Mouse (Mus musculus) heart, adult 2 months (tissue): ENCODE data around the gene Ccdc169. TPM values are rescaled to one million over a fixed set of nuclear protein-coding genes. Genes with fewer than 3 reads are reported as not detected.
"Not testable (repeated sequence)": the region's sequence is repeated elsewhere in the genome, so short reads cannot be mapped to it uniquely, and the experiment has no call there.

Experiments
- DNase-seq, 2 experiments: peaks; one replicate each; pipeline ENCODE4 v3.0.0; 2021
- H3K27ac ChIP-seq: fragments of 200-600 bp; 2 replicates; pipeline ENCODE4 v1.8.1; 2022
- H3K27me3 ChIP-seq: fragments of 200-500 bp; 2 replicates; pipeline ENCODE4 v1.6.1; 2012; ENCODE audit warnings: mild to moderate bottlenecking, low read length, inconsistent platforms, mixed read lengths; ENCODE audit not compliant: control insufficient read depth, insufficient read depth
- H3K36me3 ChIP-seq: fragments of 200-500 bp; 2 replicates; pipeline ENCODE4 v1.6.1; 2012; ENCODE audit warnings: low read length, inconsistent platforms; ENCODE audit not compliant: control insufficient read depth, insufficient read depth
- H3K4me1 ChIP-seq: fragments of 200-500 bp; 2 replicates; pipeline ENCODE4 v1.6.1; 2011; ENCODE audit warnings: low read length; ENCODE audit not compliant: control insufficient read depth, insufficient read depth
- H3K4me3 ChIP-seq: fragments of 200-600 bp; 2 replicates; pipeline ENCODE4 v1.8.1; 2022
- H3K79me2 ChIP-seq: fragments of 200-500 bp; replicated peaks from 2 replicates; pipeline ENCODE4 v1.6.1; 2012; ENCODE audit warnings: mild to moderate bottlenecking, inconsistent platforms, low read length, moderate library complexity, mixed read lengths; ENCODE audit not compliant: control insufficient read depth, insufficient read depth
- H3K9ac ChIP-seq: fragments of 200-500 bp; 2 replicates; pipeline ENCODE4 v1.6.1; 2012; ENCODE audit warnings: low read depth, mild to moderate bottlenecking, control low read depth, inconsistent platforms, low read length, mixed read lengths
- CTCF ChIP-seq: fragments of 200-600 bp; IDR thresholded peaks from 2 replicates; pipeline ENCODE4 v1.8.1; 2022; ENCODE audit warnings: antibody characterized with exemption, mild to moderate bottlenecking, moderate library complexity
- EP300 ChIP-seq: fragments of 200-500 bp; IDR thresholded peaks from 2 replicates; pipeline ENCODE4 v1.6.1; 2011; ENCODE audit warnings: low read depth, low read length, control low read depth; ENCODE audit not compliant: insufficient read depth
- POLR2A ChIP-seq: fragments of 200-500 bp; IDR thresholded peaks from 2 replicates; pipeline ENCODE4 v1.6.1; 2011; ENCODE audit warnings: mild to moderate bottlenecking, low read depth, low read length, control low read depth; ENCODE audit not compliant: insufficient read depth
- WGBS: fragments of 180-500 bp; shearing (Covaris S2); methylation state at CpG from one replicate; pipeline ENCODE4 v1.1.7; 2018; 5-methylcytosine and 5-hydroxymethylcytosine counted together
- intact Hi-C: fragments of 180-260 bp; cut with DNase I; formaldehyde crosslinking; loops from one replicate; pipeline ENCODE4 v1.15.1; 2025
- polyA plus RNA-seq: library from polyadenylated mRNA; depleted of rRNA; stranded (reverse); fragments of >200 nt; gene quantifications from 2 replicates; pipeline ENCODE4 v1.2.3, GENCODE M21; 2012
- total RNA-seq, 2 experiments: library from RNA; stranded (reverse); gene quantifications; 2 replicates each; pipeline ENCODE4 v1.2.3; 2021

The Ccdc169 gene
- total and polyA plus RNA-seq, 3 experiments, result not detected

DNA sequence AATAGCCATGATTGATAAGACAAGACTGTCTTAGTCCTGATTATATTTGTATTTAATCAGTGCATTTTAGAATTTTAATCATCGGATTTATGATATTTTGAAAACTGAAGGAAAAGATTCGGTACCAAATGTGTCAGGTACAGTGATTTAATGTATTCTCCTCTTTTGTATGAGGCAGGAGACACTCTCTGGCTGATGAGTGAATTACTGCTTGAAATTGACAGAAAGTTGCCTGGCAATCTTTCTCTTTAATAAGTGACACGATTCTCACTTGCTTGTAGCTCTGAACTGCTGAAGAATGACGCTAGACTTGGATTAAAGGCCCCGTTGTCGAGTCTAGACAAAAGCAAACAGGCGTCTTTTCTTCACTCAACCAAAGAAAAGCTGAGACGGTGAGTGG lies 57.7 kb downstream of the Ccdc169 start:
- Histone ChIP-seq H3K27me3 (no peaks in the 10 kb centered on the region), H3K79me2 (no peaks in the 10 kb centered on the region), H3K4me1 (no peaks in the 10 kb centered on the region; the same call in 1 of the 2 replicates), H3K4me3 (no peak overlapping the region), H3K9ac (no peak overlapping the region), H3K27ac (no peak overlapping the region), H3K36me3 (no peaks in the 10 kb centered on the region)
- DNase-seq, result no peak
- WGBS, result 74% methylated on average over 8 of the region's 8 CpGs
- intact Hi-C loops, result no loop called here
- TF ChIP-seq POLR2A (no peak), EP300 (no peak), CTCF (no peak)

DNA sequence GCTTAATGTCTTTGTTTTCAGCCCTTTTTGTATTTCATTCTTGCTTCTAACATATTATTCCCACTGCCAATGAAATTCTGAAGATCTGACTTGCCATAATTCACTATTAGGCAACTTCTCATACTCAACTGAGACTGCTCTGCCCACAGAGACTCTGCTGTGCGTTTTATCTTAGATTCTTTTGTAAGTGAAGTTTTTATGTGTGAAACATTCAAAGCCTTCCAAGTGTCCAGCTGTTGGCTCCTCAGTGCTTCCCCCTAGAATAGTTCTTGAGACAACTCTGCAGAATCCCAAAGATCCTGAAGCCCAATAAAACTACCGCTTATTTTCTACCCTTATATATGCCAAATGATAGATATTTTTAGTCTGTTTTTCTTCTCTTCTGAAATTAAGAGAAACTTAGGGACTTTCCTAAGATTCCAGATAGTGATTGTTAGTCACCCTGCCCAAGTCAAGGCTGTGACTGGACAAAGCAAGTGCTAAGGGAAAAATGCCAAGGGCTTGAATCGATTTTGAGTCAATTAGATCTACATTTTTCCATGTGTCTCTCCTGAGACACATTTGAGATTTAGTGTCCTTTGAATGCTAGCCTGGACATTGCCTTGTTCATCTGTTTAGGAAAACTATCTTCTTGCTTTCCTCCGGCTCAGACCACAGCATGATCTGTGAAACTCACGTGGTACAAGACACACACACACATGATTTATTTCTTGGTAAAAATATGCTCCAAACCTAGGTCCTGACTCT lies 58.6 kb downstream of the Ccdc169 start:
- WGBS, result 70% methylated on average over 5 of the region's 5 CpGs
- Histone ChIP-seq H3K4me3 (no peak overlapping the region), H3K36me3 (no peaks in the 10 kb centered on the region), H3K79me2 (no peaks in the 10 kb centered on the region), H3K9ac (no peak overlapping the region), H3K27ac (no peak overlapping the region), H3K27me3 (no peaks in the 10 kb centered on the region), H3K4me1 (no peaks in the 10 kb centered on the region; the same call in 1 of the 2 replicates)
- intact Hi-C loops, result no loop called here
- TF ChIP-seq CTCF, result 0 out of 2 replicates have a peak, but pooled peaks have one; percentile 5
- TF ChIP-seq POLR2A, result no peak
- DNase-seq, result peak in 1 of 2 experiments; percentile 18

DNA sequence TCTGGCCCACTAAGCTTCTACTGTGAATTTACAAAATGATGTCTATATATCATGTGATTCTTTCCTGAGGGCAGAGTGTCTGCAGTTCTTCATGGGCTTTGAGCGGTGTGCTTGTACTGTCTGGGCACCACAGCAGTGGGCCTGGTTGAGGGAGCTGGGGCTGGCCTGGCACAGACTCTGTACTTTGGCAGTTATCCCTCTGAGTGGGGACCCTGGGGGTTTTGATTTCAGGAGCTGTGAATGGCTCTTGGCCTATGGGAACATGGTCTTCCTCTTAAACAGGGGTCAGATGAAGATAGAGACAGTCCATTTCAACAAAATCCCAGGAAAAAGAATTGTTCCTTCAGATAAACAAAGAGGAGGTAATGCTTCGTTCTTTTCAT lies 59.2 kb downstream of the Ccdc169 start:
- Histone ChIP-seq H3K4me1 (no peaks in the 10 kb centered on the region; the same call in 1 of the 2 replicates), H3K9ac (no peak overlapping the region), H3K27ac (no peak overlapping the region), H3K27me3 (no peaks in the 10 kb centered on the region), H3K79me2 (no peaks in the 10 kb centered on the region), H3K4me3 (no peak overlapping the region), H3K36me3 (no peaks in the 10 kb centered on the region)
- 80% methylated on average over 2 of the region's 2 CpGs for WGBS
- TF ChIP-seq CTCF (no peak), EP300 (no peak), POLR2A (no peak)
- DNase-seq, result no peak
- intact Hi-C loops, result no loop called here

DNA sequence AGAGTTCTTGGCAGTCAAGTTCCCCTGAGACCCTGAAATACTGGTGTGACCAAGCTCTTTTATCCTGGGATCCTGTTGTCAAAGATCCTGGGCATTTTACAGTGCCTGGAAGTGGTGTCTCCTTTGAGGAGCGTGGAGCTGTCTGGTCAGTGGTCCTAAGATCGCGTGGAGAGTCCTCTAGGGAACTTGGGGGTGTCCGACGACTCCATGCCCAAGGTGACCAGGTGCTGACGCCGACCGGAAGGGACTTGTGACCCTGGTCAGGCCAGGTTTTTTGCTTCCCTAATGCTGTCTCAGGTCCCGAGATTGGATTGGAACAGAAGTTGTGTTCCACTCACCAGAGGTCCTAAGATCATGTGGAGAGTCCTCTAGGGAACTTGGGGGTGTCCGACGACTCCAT lies 66.5 kb downstream of the Ccdc169 start:
- intact Hi-C loops, DNase-seq, H3K27ac ChIP-seq, H3K9ac ChIP-seq, H3K27me3 ChIP-seq, H3K4me3 ChIP-seq, H3K4me1 ChIP-seq, H3K36me3 ChIP-seq, H3K79me2 ChIP-seq: not testable (repeated sequence)
- WGBS, result 89% methylated on average over 11 of the region's 11 CpGs

DNA sequence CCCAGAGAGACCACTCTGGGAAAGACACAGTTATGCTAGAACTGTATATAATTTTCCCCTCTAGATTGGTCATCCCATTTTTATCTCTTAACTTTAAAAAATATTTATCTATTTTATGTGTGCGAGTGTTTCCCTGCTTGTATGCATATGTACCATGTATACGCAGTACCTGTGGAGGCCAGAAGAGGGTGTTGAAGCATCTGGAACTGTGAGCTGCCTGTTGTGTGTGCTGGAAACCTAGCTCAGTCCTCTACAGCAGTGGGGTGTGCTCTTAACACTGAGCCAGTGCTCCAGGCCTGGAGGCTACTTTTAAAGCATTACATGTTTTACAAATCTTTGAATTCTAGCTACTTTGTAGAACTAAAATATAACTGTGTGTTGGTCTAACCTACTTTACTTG lies 69.3 kb downstream of the Ccdc169 start:
- DNase-seq, result no peak
- Histone ChIP-seq H3K79me2 (no peaks in the 10 kb centered on the region), H3K4me1 (no peaks in the 10 kb centered on the region), H3K9ac (no peak overlapping the region), H3K27me3 (no peaks in the 10 kb centered on the region), H3K27ac (no peak overlapping the region), H3K4me3 (no peak overlapping the region), H3K36me3 (no peaks in the 10 kb centered on the region)
- 96% methylated on average over 2 of the region's 2 CpGs for WGBS
- TF ChIP-seq POLR2A (no peak), EP300 (no peak), CTCF (no peak)
- intact Hi-C loops, result no loop called here

DNA sequence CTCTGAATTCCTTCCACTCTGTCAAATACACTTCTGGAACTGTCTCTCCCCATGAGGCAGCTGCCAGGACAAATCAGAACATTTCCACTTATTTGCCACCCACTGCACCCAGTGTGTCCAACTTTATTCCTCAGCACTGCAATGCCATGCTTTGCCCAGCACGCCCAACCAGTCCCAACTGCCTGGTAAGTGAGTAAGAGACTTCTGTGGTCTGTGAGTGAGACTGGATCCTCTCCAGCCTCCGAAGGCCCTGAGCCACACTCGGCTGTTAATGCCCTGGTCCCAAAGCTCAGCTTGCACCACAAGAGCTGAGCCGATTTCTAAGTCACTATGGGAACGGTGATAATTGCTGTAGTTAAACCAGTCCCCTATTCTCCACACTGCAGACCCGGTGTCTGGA lies 70.5 kb downstream of the Ccdc169 start:
- H3K36me3 ChIP-seq, result no peaks in the 10 kb centered on the region
- WGBS, result 59% methylated on average over 6 of the region's 6 CpGs
- no peaks in the 10 kb centered on the region for H3K4me1 ChIP-seq
- no peak overlapping the region for H3K27ac ChIP-seq
- intact Hi-C loops, result no loop called here
- no peaks in the 10 kb centered on the region for H3K27me3 ChIP-seq
- DNase-seq, result no peak
- TF ChIP-seq CTCF, result no peak
- no peak for TF ChIP-seq POLR2A
- TF ChIP-seq EP300, result no peak
- H3K4me3 ChIP-seq, result no peak overlapping the region
- no peak overlapping the region for H3K9ac ChIP-seq
- no peaks in the 10 kb centered on the region for H3K79me2 ChIP-seq
